Mouse (Mus musculus): Measurements from ENCODE around the gene Smarcc2.

GRCm38 (mm10) chr10:128435186-128435823 is 23.7 kb upstream of the Smarcc2 start:
- TF ChIP-seq CTCF (IDR thresholded peaks at IDR 0.05; ENCODE audit: low read depth, low read length) (no peak), GATA1 (IDR thresholded peaks at IDR 0.05; ENCODE audit: borderline replicate concordance, low read length) (no peak), POLR2AphosphoS5 (IDR thresholded peaks at IDR 0.05; ENCODE audit: insufficient replicate concordance, low read depth, low read length) (no peak), TAL1 (conservative IDR thresholded peaks at IDR 0.05; ENCODE audit: low read depth, low read length) (no peak)
